26 mouse cellular contexts compared by ENCODE assay signal in the genomic region with DNA sequence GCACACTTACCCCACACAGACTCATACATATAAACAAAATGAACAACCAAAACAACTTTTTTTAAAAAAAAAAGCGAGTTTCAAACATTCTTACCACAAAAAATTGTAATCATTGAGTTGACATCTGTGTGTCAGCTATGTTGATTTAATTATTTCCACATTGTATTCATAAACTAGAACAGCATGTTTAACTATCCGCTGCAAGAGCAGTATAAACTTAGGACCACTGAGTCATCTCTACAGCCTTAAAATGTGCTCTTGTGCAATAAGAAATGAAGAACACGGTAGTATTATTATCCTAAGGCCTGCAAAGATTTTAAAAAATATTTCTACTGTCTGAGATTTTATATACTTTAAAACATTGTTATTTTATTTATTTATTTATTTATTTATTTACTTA. TPM values are rescaled to one million over a fixed set of nuclear protein-coding genes. Genes with fewer than 3 reads are reported as not detected.
"Had no signal": no experiment of that assay in that cellular context is flagged by ENCODE, and none has a peak within 500 bp of the region (broad histone marks: within the 10 kb centered on the region; RNA-seq: fewer than 3 reads in every experiment).

No protein-coding gene starts in this region.

- DNase-seq: heart, postnatal 10 days; heart, postnatal 14 days; heart, postnatal 36 days; heart, postnatal 4 days; kidney, adult 11 months; kidney, adult 18-20 months; kidney, adult 2 months; kidney, adult 8-10 months; kidney, adult 9 months; kidney, postnatal 10 days; kidney, postnatal 14 days; kidney, postnatal 25 days; kidney, postnatal 36 days; kidney, postnatal 4 days; layer of hippocampus, adult 9-11 months; layer of hippocampus, postnatal 36 days had no signal

RNA-seq across cellular contexts. Expression of a gene that starts 20.8 kb away (rescaled TPM):
- total RNA-seq: heart, postnatal 14 days; heart, postnatal 25 days; heart, postnatal 36 days; heart, postnatal 4 days; hematopoietic stem cell, adult 5-6 weeks; hindbrain, postnatal 0 days; layer of hippocampus, adult 18-20 months; layer of hippocampus, adult 2 months; layer of hippocampus, adult 8-10 months; layer of hippocampus, postnatal 14 days; layer of hippocampus, postnatal 25 days; layer of hippocampus, postnatal 36 days; left cerebral cortex, adult 18-20 months; left cerebral cortex, adult 2 months had no signal
